Comparison of ENCODE assay signal across 28 mouse cellular contexts in the genomic region with DNA sequence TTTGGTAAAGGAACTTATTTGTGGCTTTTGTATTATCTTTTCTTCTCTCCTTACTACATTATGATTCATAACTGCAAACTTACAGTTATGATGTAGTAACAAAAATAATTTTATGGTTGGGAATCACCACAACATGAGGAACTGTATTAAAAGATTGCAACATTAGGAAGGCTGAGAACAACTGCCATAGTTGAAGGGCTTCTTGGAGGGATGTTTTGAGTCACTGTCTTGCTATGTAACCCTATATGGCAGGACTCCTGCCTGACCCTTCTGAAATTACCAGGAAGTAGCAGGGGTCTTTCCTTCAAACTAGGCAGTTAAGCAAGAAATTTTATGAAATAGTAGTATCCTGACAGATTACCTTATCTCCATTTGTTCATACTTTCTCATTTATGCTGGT. TPM values are rescaled to one million over a fixed set of nuclear protein-coding genes. Genes with fewer than 3 reads are reported as not detected.
A peak's percentile ranks its signal among the peaks of the same experiment; 100 is the strongest.
DNase-seq lines count a peak whose midpoint lies in the region; ATAC-seq and TF ChIP-seq lines count a peak whose summit lies in the region.
"Had no signal": no experiment of that assay in that cellular context is flagged by ENCODE, and none has a peak within 500 bp of the region (broad histone marks: within the 10 kb centered on the region; RNA-seq: fewer than 3 reads in every experiment).

No protein-coding gene starts in this region.

- no peaks in the 10 kb centered on the region for H3K4me1 ChIP-seq in forebrain, embryonic 14.5 days (ENCODE audit: control insufficient read depth, insufficient read depth, low read length)
- no peaks in the 10 kb centered on the region for H3K4me1 ChIP-seq in midbrain, embryonic 15.5 days
- H3K4me1 ChIP-seq: heart, embryonic 13.5 days; hindbrain, embryonic 13.5 days had no signal

- DNase-seq in forebrain, embryonic 14.5 days (ENCODE audit: low spot score), result no peak
- no peak for DNase-seq in heart, postnatal 25 days (ENCODE audit: low spot score)
- DNase-seq in MN1 (ENCODE audit: low spot score), result no peak
- DNase-seq: adrenal gland, postnatal 14 days; cerebellum, adult 9-10 months; cerebellum, postnatal 36 days; gastrocnemius, postnatal 14 days; kidney, adult 11 months; kidney, adult 9 months had no signal

- no peak overlapping the region for H3K4me3 ChIP-seq in C2C12 (ENCODE audit: insufficient read depth, poor library complexity, severe bottlenecking)
- H3K4me3 ChIP-seq in forebrain, embryonic 14.5 days (ENCODE audit: low read depth, low read length), result no peak overlapping the region
- no peak overlapping the region for H3K4me3 ChIP-seq in midbrain, embryonic 15.5 days
- H3K4me3 ChIP-seq: embryonic facial prominence, embryonic 10.5 days; erythroblast, embryonic 14.5 days; heart, embryonic 13.5 days; hindbrain, embryonic 13.5 days had no signal

- no peak overlapping the region for H3K9ac ChIP-seq in forebrain, embryonic 14.5 days (ENCODE audit: low read length)
- no peak overlapping the region for H3K9ac ChIP-seq in midbrain, embryonic 15.5 days
- H3K9ac ChIP-seq: heart, embryonic 13.5 days; hindbrain, embryonic 13.5 days had no signal

- no peak overlapping the region for H3ac ChIP-seq in C2C12 (ENCODE audit: control insufficient read depth, insufficient read length, low read depth)

- H3K79me3 ChIP-seq in C2C12 (ENCODE audit: low read depth), result no peaks in the 10 kb centered on the region

- no peaks in the 10 kb centered on the region for H3K36me3 ChIP-seq in C2C12 (ENCODE audit: control insufficient read depth, insufficient read depth)
- H3K36me3 ChIP-seq in forebrain, embryonic 14.5 days (ENCODE audit: control insufficient read depth, insufficient read depth, low read length), result no peaks in the 10 kb centered on the region
- no peaks in the 10 kb centered on the region for H3K36me3 ChIP-seq in midbrain, embryonic 15.5 days (replicated peaks)
- H3K36me3 ChIP-seq: embryonic facial prominence, embryonic 10.5 days; heart, embryonic 13.5 days; hindbrain, embryonic 13.5 days had no signal

- H3K9me3 ChIP-seq in forebrain, embryonic 14.5 days (replicated peaks; ENCODE audit: control insufficient read depth, low read length), result no peaks in the 10 kb centered on the region
- no peaks in the 10 kb centered on the region for H3K9me3 ChIP-seq in midbrain, embryonic 15.5 days
- H3K9me3 ChIP-seq: embryonic facial prominence, embryonic 10.5 days; heart, embryonic 13.5 days; hindbrain, embryonic 13.5 days had no signal

- H3K4me2 ChIP-seq in forebrain, embryonic 14.5 days (ENCODE audit: low read length), result no peak overlapping the region
- H3K4me2 ChIP-seq in midbrain, embryonic 15.5 days, result no peak overlapping the region
- H3K4me2 ChIP-seq: heart, embryonic 13.5 days; hindbrain, embryonic 13.5 days had no signal

- intact Hi-C loops in heart, postnatal 25 days (cut with DNase I), result no loop called here

- no peaks in the 10 kb centered on the region for H3K27me3 ChIP-seq in C2C12 (ENCODE audit: control insufficient read depth, insufficient read depth, insufficient read length)
- H3K27me3 ChIP-seq in forebrain, embryonic 14.5 days (replicated peaks; ENCODE audit: control insufficient read depth, insufficient read depth, low read length), result no peaks in the 10 kb centered on the region
- no peaks in the 10 kb centered on the region for H3K27me3 ChIP-seq in midbrain, embryonic 15.5 days (replicated peaks)
- H3K27me3 ChIP-seq: heart, embryonic 13.5 days; hindbrain, embryonic 13.5 days had no signal

- peak; percentile 77 for ATAC-seq in common myeloid progenitor, adult 5-6 weeks (replicated peaks; ENCODE audit: low read depth, poor library complexity, severe bottlenecking)
- ATAC-seq in megakaryocyte, adult 5-6 weeks (ENCODE audit: poor library complexity, severe bottlenecking), result 0 out of 2 replicates have a peak, but pooled peaks have one; percentile 38
- ATAC-seq in forebrain, embryonic 14.5 days, result no peak
- ATAC-seq in midbrain, embryonic 15.5 days (replicated peaks), result no peak
- ATAC-seq: forebrain, embryonic 16.5 days; hindbrain, postnatal 0 days had no signal

- no peaks in the 10 kb centered on the region for H3K79me2 ChIP-seq in C2C12 (ENCODE audit: control insufficient read depth, insufficient read depth)

- no peak overlapping the region for H3K27ac ChIP-seq in forebrain, embryonic 14.5 days (ENCODE audit: low read depth, low read length)
- H3K27ac ChIP-seq in midbrain, embryonic 15.5 days, result no peak overlapping the region
- H3K27ac ChIP-seq: embryonic facial prominence, embryonic 10.5 days; heart, embryonic 13.5 days; hindbrain, embryonic 13.5 days; hindbrain, postnatal 0 days had no signal

- TF ChIP-seq CTCF in C2C12 (IDR thresholded peaks at IDR 0.05; ENCODE audit: control insufficient read depth, insufficient read depth, insufficient read length), result no peak

TF ChIP-seq in C2C12, 6 proteins besides CTCF, POLR2A, EP300 and RAD21:
- no peak for TF ChIP-seq MYOG (IDR thresholded peaks at IDR 0.05; ENCODE audit: control insufficient read depth, extremely low read depth, insufficient read length)
- TF ChIP-seq FOSL1 (IDR thresholded peaks at IDR 0.05; ENCODE audit: insufficient read depth, low read length, poor library complexity, severe bottlenecking), result no peak
- TF ChIP-seq MYOD1 (IDR thresholded peaks at IDR 0.05; ENCODE audit: control insufficient read depth, insufficient read length, low read depth), result no peak
- no peak for TF ChIP-seq MAX (IDR thresholded peaks at IDR 0.05)
- peak; percentile 86 for TF ChIP-seq CEBPB (IDR thresholded peaks at IDR 0.05; ENCODE audit: low read depth)
- TF ChIP-seq USF1 (IDR thresholded peaks at IDR 0.05; ENCODE audit: low read depth), result no peak

RNA-seq across cellular contexts. Expression of a gene that starts 57.2 kb away (rescaled TPM):
- polyA plus RNA-seq in C2C12 (2012; fragmentation: generic; extraction: Trizol), result not detected
- total RNA-seq in common myeloid progenitor, adult 5-6 weeks (2017), result not detected in 2 replicates
- total RNA-seq in megakaryocyte, adult 5-6 weeks (2015), result not detected in 2 replicates
- total RNA-seq in megakaryocyte, adult 5-6 weeks (2017), result not detected in 2 replicates
- polyA plus RNA-seq in forebrain, embryonic 14.5 days (2014; fragmentation: Nextera tagmentation; extraction: Ambion mirVana), result not detected in 2 replicates
- total RNA-seq in heart, postnatal 25 days (2021), result not detected
- polyA plus RNA-seq in midbrain, embryonic 15.5 days (2015; fragmentation: Nextera tagmentation; extraction: Ambion mirVana), result not detected in 2 replicates
- total RNA-seq: adrenal gland, adult 18-20 months; adrenal gland, postnatal 14 days; gastrocnemius, adult 18-20 months; gastrocnemius, postnatal 14 days; heart, adult 8-10 months; hematopoietic stem cell, adult 5-6 weeks; hindbrain, postnatal 0 days had no signal
- polyA plus RNA-seq: embryonic facial prominence, embryonic 10.5 days; embryonic facial prominence, embryonic 14.5 days; erythroblast, embryonic 14.5 days; forebrain, embryonic 11.5 days; forebrain, embryonic 16.5 days; frontal cortex, adult 2 months; heart, embryonic 13.5 days; heart, postnatal 0 days; hindbrain, embryonic 13.5 days; hindbrain, postnatal 0 days; intestine, embryonic 14.5 days had no signal

Comparison
In these comparisons a context has a peak if more than half of its experiments do, and no peak if none do; other contexts are left out.
1. ATAC-seq: peak in common myeloid progenitor, adult 5-6 weeks (single experiment) and megakaryocyte, adult 5-6 weeks (single experiment); none in forebrain, embryonic 14.5 days (single experiment) and midbrain, embryonic 15.5 days (single experiment).